Mouse (Mus musculus) thymus, adult 2 months (tissue): ENCODE measurements around the gene Ly6g6d.

Source experiments
- CTCF ChIP-seq: fragments of 200-500 bp; IDR thresholded peaks from 2 replicates; pipeline ENCODE4 v1.5.1; 2012; ENCODE audit warnings: mild to moderate bottlenecking, control low read depth, low read length, moderate library complexity, borderline replicate concordance; ENCODE audit not compliant: control insufficient read depth, poor library complexity, insufficient read depth; ENCODE audit errors: extremely low read depth
- POLR2A ChIP-seq: fragments of 200-500 bp; IDR thresholded peaks from 2 replicates; pipeline ENCODE4 v1.6.1; 2012; ENCODE audit warnings: mild to moderate bottlenecking, low read length, control low read depth, moderate library complexity; ENCODE audit not compliant: control insufficient read depth, poor library complexity, insufficient read depth; ENCODE audit errors: extremely low read depth

DNA sequence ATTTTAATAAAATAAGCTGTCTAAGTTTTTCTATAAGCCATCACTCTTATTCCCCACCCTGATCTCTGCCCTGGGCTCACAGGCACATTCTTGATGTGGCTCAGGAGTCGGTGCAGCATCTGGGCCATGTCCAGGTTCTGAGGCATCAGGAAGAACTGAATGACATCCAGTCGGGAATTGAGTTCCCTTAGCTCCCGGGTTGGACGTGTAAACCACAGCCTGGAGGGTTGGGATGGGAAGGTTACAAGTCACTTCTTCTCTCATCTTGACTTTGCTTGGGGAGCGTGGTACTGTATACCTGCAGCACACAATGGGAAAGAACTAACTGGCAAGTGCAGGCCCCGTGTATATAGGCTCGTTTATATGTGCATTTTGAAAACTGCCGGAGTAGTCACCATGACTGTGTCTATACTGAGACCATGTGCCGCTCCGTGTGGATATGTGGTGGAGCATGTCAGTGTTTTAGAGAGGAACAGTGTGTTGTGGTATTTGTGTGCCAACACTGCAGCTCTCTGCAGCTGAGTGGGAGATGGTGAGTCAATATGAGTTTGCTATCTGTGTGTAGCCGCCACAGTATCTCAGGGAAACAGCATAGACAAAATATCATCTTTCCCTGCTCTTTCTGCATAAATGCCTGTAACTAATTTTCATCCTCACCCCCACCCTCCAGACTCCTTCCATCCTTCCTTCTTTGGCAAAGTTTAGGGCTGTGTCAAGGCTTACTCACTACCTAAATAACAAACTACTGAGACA, 38.6 kb downstream of the Ly6g6d start:
- TF ChIP-seq CTCF (no peak), POLR2A (no peak)
